Mouse (Mus musculus) intestine, embryonic 15.5 days (tissue): ENCODE measurements around the gene Aes. TPM values are rescaled to one million over a fixed set of nuclear protein-coding genes. Genes with fewer than 3 reads are reported as not detected.

Source experiments
- ATAC-seq: fragments of 200-750 bp; cut with Nextera tagmentation; 2 replicates; pipeline ENCODE4 v1.8.0; 2017; ENCODE audit warnings: moderate TSS enrichment, moderate library complexity
- H3K27ac ChIP-seq: fragments of 300-500 bp; sonication (generic); 2 replicates; pipeline ENCODE4 v1.5.1; 2015; ENCODE audit warnings: mild to moderate bottlenecking, inconsistent platforms
- H3K27me3 ChIP-seq: fragments of 300-500 bp; sonication (generic); replicated peaks from 2 replicates; pipeline ENCODE4 v1.6.1; 2015; ENCODE audit warnings: inconsistent platforms
- H3K36me3 ChIP-seq: fragments of 300-500 bp; sonication (generic); 2 replicates; pipeline ENCODE4 v1.6.1; 2015; ENCODE audit warnings: inconsistent platforms
- H3K4me1 ChIP-seq: fragments of 300-500 bp; sonication (generic); replicated peaks from 2 replicates; pipeline ENCODE4 v1.6.1; 2015; ENCODE audit warnings: inconsistent platforms
- H3K4me2 ChIP-seq: fragments of 300-500 bp; sonication (generic); replicated peaks from 2 replicates; pipeline ENCODE4 v1.6.1; 2015; ENCODE audit warnings: mild to moderate bottlenecking, inconsistent platforms
- H3K4me3 ChIP-seq: fragments of 300-500 bp; sonication (generic); replicated peaks from 2 replicates; pipeline ENCODE4 v1.5.1; 2015; ENCODE audit warnings: inconsistent platforms
- H3K9ac ChIP-seq: fragments of 300-500 bp; sonication (generic); 2 replicates; pipeline ENCODE4 v1.6.1; 2015; ENCODE audit warnings: inconsistent platforms
- H3K9me3 ChIP-seq: fragments of 300-500 bp; sonication (generic); 2 replicates; pipeline ENCODE4 v1.6.1; 2016; ENCODE audit warnings: inconsistent platforms
- WGBS: fragments of 180-500 bp; shearing (Covaris S2); methylation state at CpG from one replicate; pipeline ENCODE4 v1.1.7; 2015; 5-methylcytosine and 5-hydroxymethylcytosine counted together
- polyA plus RNA-seq: library from polyadenylated mRNA; unstranded; fragments of >200 nt; fragmentation: Nextera tagmentation; extraction: Ambion mirVana; gene quantifications from 2 replicates; pipeline ENCODE4 v1.2.1, GENCODE M21; 2015

The Aes gene
- polyA plus RNA-seq, 1 experiment from 2014 or later = 743 TPM

DNA sequence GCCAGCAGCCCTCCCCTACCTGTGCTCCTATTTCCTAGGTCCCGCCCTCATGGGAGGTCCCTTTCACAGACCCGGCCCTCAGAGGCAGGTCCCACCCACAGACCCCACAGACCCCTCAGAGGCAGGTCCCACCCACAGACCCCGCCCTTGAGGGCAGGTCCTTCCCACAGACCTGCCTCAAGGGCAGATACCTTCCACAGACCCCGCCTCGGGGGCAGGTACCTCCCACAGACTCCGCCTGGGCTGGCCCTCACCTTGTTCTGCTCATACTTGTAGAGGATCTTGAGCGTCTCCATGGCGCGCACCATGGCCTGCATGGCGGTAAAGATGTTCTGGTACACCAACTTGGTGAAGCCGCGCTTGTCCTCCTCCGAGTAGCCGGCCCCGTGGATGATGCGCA is 24.5 kb upstream of the Aes start:
- Histone ChIP-seq H3K4me2 (no peak overlapping the region), H3K27ac (no peak overlapping the region), H3K9me3 (no peaks in the 10 kb centered on the region), H3K4me3 (no peak overlapping the region), H3K9ac (no peak overlapping the region), H3K36me3 (peaks cover 45% of the 10 kb centered on the region), H3K4me1 (0 out of 2 replicates have a peak, but pooled peaks cover 7% of the 10 kb centered on the region), H3K27me3 (no peaks in the 10 kb centered on the region)
- 49% methylated on average over 16 of the region's 16 CpGs for WGBS
- ATAC-seq = peak; percentile 65

DNA sequence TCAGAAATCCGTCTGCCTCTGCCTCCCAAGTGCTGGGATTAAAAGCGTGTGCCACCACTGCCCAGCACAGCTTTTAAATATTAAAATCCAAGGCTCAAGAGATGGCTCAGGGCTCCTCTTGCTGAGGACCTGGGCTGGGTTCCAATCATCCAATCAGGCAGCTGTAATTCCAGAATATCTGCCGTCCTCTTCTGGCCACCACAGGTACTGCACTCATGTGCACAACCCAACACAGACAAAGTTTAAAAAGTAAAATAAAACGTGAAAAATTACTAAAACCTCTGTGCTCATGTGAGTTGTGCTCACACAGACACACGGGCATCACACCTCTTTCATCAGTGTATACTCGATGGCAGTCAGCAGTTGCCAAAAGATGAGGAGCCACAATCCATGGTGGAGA is 22.6 kb upstream of the Aes start:
- Histone ChIP-seq H3K4me1 (peaks cover 18% of the 10 kb centered on the region), H3K4me2 (no peak overlapping the region), H3K9ac (no peak overlapping the region), H3K9me3 (no peaks in the 10 kb centered on the region), H3K4me3 (no peak overlapping the region), H3K27me3 (no peaks in the 10 kb centered on the region), H3K36me3 (peaks cover 30% of the 10 kb centered on the region), H3K27ac (no peak overlapping the region)
- no peak for ATAC-seq
- 77% methylated on average over 6 of the region's 6 CpGs for WGBS

DNA sequence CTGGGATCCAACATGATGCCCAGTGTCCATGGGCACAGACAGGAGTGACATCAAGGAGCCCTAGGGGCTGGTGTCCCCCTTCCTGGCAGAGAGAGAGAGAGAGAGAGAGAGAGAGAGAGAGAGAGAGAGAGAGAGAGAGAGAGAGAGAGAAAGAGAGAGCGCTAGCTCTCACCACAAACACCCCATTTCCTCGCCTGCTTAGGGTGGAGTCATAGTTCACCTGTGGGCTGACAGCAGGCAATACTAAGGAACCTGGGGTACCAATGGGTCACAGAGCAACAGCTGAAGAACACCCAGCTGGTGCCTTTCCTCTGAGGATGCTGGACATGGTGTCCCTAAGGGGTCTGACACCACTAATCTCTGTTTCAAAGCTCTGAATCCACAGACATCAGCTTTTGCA is 21.9 kb upstream of the Aes start:
- Histone ChIP-seq H3K27me3 (no peaks in the 10 kb centered on the region), H3K27ac (no peak overlapping the region), H3K9me3 (no peaks in the 10 kb centered on the region)

DNA sequence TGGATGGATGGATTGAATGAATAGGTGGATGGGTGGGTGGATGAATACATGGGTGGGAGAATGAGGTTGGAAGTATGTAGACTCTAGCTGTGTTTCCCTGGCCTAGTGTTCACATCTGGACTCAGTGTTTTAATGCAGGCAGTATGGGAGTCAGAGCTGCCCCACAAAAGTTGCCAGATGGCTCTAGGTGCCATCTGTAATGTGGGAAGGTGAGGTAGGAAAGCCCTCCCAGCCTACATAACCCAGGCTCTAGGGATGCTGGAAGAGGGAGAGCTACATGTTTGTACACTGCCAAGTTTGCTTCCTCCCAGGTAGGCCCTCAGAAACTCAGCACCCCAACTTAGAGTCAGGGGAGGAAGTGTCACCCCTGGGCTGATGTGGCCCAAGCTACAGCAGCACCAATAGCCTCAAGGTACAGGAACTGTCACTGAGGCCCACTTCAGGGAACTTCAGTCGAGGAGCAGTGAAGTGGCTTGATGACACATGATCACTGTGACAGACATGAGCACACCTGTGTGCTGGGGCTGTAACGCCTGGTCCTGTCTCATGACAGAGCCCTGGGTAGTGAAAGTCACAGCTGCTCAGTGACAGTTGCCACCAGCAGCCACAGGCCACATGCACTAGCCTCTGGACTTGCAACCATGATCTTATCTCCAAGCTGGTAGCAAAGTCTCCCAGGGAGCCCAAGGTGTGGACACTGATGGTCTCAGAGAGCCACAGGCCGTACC is 20.8 kb upstream of the Aes start:
- H3K4me3 ChIP-seq = no peak overlapping the region
- ATAC-seq = no peak
- WGBS = 77% methylated on average over 3 of the region's 3 CpGs
- H3K4me2 ChIP-seq = no peak overlapping the region
- H3K4me1 ChIP-seq = peaks cover 36% of the 10 kb centered on the region
- H3K36me3 ChIP-seq = peaks cover 15% of the 10 kb centered on the region
- 0 out of 2 replicates have a peak overlapping the region, but pooled peaks have one; percentile 9 for H3K9ac ChIP-seq
- no peak overlapping the region for H3K27ac ChIP-seq
- no peaks in the 10 kb centered on the region for H3K9me3 ChIP-seq
- H3K27me3 ChIP-seq = no peaks in the 10 kb centered on the region

More for the DNA sequence above, 21.9 kb upstream of the Aes start:
- Histone ChIP-seq H3K36me3 (peaks cover 26% of the 10 kb centered on the region), H3K9ac (no peak overlapping the region), H3K4me1 (peaks cover 25% of the 10 kb centered on the region), H3K4me2 (no peak overlapping the region), H3K4me3 (no peak overlapping the region)
- WGBS = 79% methylated on average over 2 of the region's 2 CpGs
- ATAC-seq = no peak

DNA sequence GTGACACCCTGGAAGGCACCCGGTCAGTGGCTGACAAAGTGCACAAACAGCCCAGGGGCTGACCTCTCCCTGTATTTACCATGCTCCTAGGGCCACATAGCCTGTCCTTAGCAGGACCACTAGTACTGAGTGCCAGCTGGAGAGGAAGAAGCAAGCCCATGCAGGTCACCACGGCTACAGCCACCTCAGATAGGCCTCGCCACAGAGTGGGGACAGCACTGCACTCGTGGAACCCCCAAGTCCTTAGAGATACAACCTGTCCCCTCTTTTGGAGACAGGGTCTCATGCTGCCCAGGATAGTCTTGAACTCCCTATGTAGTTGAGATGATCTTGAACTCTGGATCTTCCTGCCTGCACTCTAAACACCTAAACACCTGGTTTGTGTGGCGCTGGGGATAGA is 17.9 kb upstream of the Aes start:
- Histone ChIP-seq H3K27ac (peak overlapping the region; percentile 79), H3K4me2 (peak overlapping the region; percentile 81), H3K9me3 (no peaks in the 10 kb centered on the region), H3K27me3 (no peaks in the 10 kb centered on the region), H3K4me3 (peak overlapping the region; percentile 94), H3K9ac (peak overlapping the region; percentile 96), H3K36me3 (0 out of 2 replicates have a peak, but pooled peaks cover 3% of the 10 kb centered on the region), H3K4me1 (peaks cover 44% of the 10 kb centered on the region)
- no peak for ATAC-seq
- 69% methylated on average over 5 of the region's 5 CpGs for WGBS

DNA sequence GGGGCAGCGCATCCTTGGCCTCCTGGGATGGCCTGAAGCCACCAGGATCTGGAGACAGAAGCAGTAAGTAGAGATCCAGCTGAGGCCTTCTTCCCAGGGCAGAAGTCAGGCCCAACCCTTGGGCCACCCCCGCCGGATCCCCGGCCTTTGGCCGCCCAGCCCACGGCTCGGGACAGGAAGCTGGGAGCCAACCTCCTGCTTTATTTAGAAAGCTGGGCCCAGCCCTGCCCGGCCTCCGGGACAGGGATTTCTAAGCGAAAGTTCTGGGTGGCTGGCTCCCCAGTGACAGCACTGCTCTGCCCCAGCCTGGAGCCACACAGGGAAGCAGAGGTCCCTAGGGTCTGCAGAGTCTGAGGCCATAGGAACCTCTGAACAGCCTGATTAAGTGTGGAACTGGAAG is 17.5 kb upstream of the Aes start:
- Histone ChIP-seq H3K36me3 (0 out of 2 replicates have a peak, but pooled peaks cover 3% of the 10 kb centered on the region), H3K9ac (peak overlapping the region; percentile 96), H3K4me2 (peak overlapping the region; percentile 81), H3K4me1 (peaks cover 45% of the 10 kb centered on the region), H3K4me3 (peak overlapping the region; percentile 94), H3K27ac (peak overlapping the region; percentile 79), H3K9me3 (no peaks in the 10 kb centered on the region), H3K27me3 (no peaks in the 10 kb centered on the region)
- WGBS = 51% methylated on average over 10 of the region's 10 CpGs
- ATAC-seq = no peak

DNA sequence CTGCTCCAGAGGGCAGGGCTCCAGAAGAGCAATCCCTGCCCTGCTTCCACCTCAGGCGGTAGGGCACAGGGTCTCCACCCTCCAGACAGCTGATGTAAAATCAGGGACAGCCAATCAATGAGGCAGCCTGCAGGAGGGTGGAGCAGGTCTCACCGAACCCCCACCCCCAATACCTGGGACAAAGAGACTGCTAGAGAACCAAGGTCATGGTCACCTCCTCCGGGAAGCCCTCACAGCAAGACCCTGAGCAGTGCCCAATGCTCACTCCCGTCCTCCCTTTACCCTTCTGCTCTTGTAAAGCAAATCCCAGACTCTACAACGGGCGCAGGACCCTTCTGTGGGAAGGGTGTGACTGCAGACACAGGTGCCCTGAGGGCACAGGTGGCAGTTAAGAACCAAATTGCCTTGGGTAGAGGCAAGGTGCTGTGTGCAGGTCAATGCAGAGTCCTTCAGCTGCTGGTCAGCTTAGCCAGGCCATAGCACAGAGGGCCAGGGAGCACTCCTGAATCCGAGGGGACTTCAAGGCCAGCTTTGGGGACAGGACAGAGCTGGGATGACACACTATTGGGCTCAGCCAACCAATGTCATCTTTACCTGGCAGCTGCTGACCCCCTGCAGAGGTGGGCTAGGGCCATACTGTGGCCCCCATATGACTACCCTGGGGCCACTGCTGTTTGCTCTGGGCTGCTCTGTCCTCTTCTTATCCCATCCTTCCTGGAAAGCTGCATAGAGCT is 16.4 kb upstream of the Aes start:
- Histone ChIP-seq H3K9me3 (no peaks in the 10 kb centered on the region), H3K4me3 (peak overlapping the region; percentile 94), H3K4me2 (peak overlapping the region; percentile 81), H3K27ac (peak overlapping the region; percentile 79), H3K27me3 (no peaks in the 10 kb centered on the region), H3K36me3 (no peaks in the 10 kb centered on the region), H3K4me1 (peaks cover 49% of the 10 kb centered on the region), H3K9ac (peak overlapping the region; percentile 96)
- WGBS = 59% methylated on average over 7 of the region's 7 CpGs
- no peak for ATAC-seq

DNA sequence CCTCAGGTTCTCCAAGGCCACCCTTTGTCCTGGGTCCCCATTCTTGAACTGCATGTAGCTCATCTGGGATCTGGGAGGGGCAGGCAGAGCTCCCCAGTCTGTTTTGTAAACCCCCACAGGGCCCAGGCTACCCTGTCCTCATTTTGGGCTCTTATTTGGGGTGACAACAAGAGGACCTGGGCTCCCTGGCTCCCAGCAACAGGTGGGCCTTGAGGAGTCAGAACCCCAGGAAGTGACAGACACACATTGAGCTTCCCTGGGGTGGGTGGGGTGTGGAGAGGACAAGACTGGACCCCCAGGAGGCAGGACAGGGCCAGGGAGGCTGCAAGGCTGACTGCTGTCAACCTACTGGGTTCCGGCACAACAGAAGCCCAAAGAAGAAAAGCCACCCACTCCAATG is 15.7 kb upstream of the Aes start:
- Histone ChIP-seq H3K36me3 (no peaks in the 10 kb centered on the region), H3K4me3 (peak overlapping the region; percentile 94), H3K4me1 (peaks cover 49% of the 10 kb centered on the region), H3K4me2 (peak overlapping the region; percentile 81), H3K27ac (peak overlapping the region; percentile 67; the same call in 1 of the 2 replicates), H3K27me3 (no peaks in the 10 kb centered on the region), H3K9me3 (no peaks in the 10 kb centered on the region), H3K9ac (peak overlapping the region; percentile 96)
- WGBS = 76% methylated on average over 1 of the region's 1 CpGs
- ATAC-seq = no peak

DNA sequence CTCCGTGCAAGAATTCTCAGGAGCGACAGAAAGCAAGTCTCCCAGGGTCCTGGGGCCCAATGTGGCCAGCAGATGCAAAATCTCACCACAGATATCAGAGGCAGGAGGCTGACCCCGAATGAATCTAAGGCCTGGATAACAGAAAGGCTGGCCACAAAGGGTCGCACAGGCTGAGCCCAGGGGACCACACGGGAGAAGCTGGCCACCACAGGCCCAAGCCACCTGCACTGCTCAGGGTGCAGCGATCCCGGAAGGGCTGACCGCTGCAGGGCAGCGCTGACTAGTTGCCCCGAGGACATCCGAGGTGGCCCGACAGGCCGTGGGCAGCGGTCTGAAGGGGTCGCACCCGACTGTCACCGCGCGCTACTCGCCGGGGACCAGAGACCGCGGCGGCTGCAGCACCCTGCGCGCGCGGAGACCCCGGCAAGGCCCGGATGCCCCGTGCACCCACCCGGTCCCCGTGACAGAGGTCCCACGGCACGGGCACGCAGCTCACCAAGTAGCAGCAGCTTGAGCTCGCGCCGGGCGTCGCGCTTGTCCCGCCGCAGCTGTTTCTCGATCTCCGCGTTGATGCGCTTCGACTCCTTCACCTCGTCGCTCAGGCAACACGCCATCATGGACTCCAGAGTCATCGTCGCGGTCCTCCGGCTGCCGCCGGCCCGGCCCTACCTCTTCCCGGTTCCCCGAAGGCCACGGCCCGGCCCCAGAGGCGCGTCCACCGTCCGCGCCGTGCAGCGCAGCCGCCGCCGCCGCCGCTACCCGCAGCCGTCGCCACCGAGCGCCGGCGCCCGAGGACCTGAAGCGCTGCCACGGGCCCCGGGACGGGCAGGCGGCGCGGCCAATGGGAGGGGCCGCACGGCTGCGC is 14.8 kb upstream of the Aes start:
- Histone ChIP-seq H3K9me3 (no peaks in the 10 kb centered on the region), H3K4me1 (peaks cover 46% of the 10 kb centered on the region), H3K36me3 (no peaks in the 10 kb centered on the region), H3K4me2 (peak overlapping the region; percentile 81), H3K27ac (peak overlapping the region; percentile 83), H3K9ac (peak overlapping the region; percentile 96), H3K4me3 (peak overlapping the region; percentile 94), H3K27me3 (no peaks in the 10 kb centered on the region)
- ATAC-seq = peak; percentile 13; the same call in 1 of the 2 replicates
- WGBS = under 1% methylated on average over 93 of the region's 93 CpGs

DNA sequence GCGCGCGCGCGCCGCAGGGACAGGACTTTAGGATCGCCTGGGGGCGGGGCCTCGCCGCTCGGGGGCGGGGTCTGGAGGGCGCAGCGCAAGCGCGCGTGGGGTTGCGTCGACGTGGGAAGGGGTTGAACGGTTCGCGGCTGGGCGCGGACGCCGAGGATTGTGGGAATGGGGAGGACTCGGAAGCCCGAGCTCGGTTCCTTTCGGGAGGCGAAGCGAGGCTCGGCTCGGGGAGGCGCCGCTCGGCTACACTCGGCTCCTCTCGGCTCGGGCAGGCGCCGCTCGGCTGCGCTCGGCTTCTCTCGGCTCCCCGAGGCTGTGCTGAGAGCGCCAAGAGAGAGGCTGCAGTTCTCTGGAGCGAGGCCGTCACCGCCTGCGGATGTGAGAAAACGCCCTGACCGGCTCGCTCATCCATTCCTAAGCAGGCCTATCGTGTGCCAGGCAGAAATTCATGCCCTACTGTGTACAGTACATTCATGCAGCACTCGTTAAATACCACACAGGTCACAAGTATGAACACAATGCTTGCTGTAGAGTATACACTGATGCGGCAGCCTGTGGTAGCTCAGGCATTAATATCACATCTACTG is 14.0 kb upstream of the Aes start, which contains the start of gene Gna11:
TSS of gene Gna11 (minus strand) at position 30 of the 587 bp plus-strand sequence.
- Histone ChIP-seq H3K4me2 (peak within 1 kb of the TSS; percentile 81), H3K36me3 (no peaks in the 10 kb centered on the region), H3K4me1 (peaks cover 41% of the 10 kb centered on the region), H3K27me3 (no peaks in the 10 kb centered on the region), H3K4me3 (peak within 1 kb of the TSS; percentile 94), H3K9ac (peak within 1 kb of the TSS; percentile 96), H3K9me3 (no peaks in the 10 kb centered on the region), H3K27ac (peak within 1 kb of the TSS; percentile 90)
- ATAC-seq = peak; percentile 89
- WGBS = under 1% methylated on average over 59 of the region's 59 CpGs

DNA sequence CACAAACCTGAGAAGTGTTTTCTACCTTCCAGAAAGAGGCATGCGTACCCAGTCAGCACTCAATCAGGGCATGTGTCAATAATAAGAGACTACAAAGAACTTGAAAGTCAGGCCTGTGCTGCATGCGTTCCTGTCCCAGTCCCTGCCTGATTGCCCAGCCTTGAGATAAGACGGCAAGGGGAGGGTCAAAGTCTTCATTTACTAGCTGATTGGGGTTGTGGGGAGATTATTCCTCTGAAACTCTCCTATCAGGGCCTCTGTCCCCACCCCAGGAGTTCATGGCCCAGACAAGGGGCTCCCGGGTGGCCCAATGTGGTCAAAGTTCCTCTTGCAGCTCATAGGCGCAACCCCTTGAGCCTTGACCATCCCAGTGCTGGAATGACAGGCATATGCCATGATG is 13.0 kb upstream of the Aes start:
- no peaks in the 10 kb centered on the region for H3K36me3 ChIP-seq
- H3K27ac ChIP-seq = peak overlapping the region; percentile 88
- H3K4me3 ChIP-seq = no peak overlapping the region
- H3K9me3 ChIP-seq = no peaks in the 10 kb centered on the region
- peaks cover 36% of the 10 kb centered on the region for H3K4me1 ChIP-seq
- no peaks in the 10 kb centered on the region for H3K27me3 ChIP-seq
- H3K9ac ChIP-seq = no peak overlapping the region
- 58% methylated on average over 5 of the region's 5 CpGs for WGBS
- peak; percentile 61 for ATAC-seq
- H3K4me2 ChIP-seq = peak overlapping the region; percentile 55
